Mouse (Mus musculus): Measurements from ENCODE around the gene Tctex1d2.
"Not testable (repeated sequence)": the region's sequence is repeated elsewhere in the genome, so short reads cannot be mapped to it uniquely, and the experiment has no call there.

Gene Tctex1d2

GRCm38 (mm10) chr16:32431047-32431591, 11.6 kb downstream of the Tctex1d2 start:
- DNase-seq (ENCODE audit: extremely low read depth, insufficient read length, low spot score): no peak

GRCm38 (mm10) chr16:32431926-32432325, 12.4 kb downstream of the Tctex1d2 start:
- no peak for DNase-seq (ENCODE audit: extremely low read depth, insufficient read length, low spot score)

- no peak for DNase-seq (ENCODE audit: extremely low read depth, insufficient read length, low spot score)
These were observed 13.6 kb downstream of the Tctex1d2 start for GRCm38 (mm10) chr16:32433138-32433537.

- DNase-seq (ENCODE audit: extremely low read depth, insufficient read length, low spot score): no peak
These were observed 14.6 kb downstream of the Tctex1d2 start for GRCm38 (mm10) chr16:32434066-32434465.

- no peak for DNase-seq (ENCODE audit: extremely low read depth, insufficient read length, low spot score)
These were observed 15.2 kb downstream of the Tctex1d2 start for GRCm38 (mm10) chr16:32434691-32435090.

- DNase-seq (ENCODE audit: extremely low read depth, insufficient read length, low spot score): no peak
These were observed 17.2 kb downstream of the Tctex1d2 start for GRCm38 (mm10) chr16:32436657-32437056.

GRCm38 (mm10) chr16:32437266-32437665, 17.8 kb downstream of the Tctex1d2 start:
- DNase-seq (ENCODE audit: extremely low read depth, insufficient read length, low spot score): no peak

- no peak for DNase-seq (ENCODE audit: extremely low read depth, insufficient read length, low spot score)
These were observed 21.9 kb downstream of the Tctex1d2 start for GRCm38 (mm10) chr16:32441432-32441831.

GRCm38 (mm10) chr16:32444615-32445014, 25.1 kb downstream of the Tctex1d2 start:
- DNase-seq (ENCODE audit: extremely low read depth, insufficient read length, low spot score): not testable (repeated sequence)

GRCm38 (mm10) chr16:32445558-32445957, 26.1 kb downstream of the Tctex1d2 start:
- no peak for DNase-seq (ENCODE audit: extremely low read depth, insufficient read length, low spot score)

GRCm38 (mm10) chr16:32446563-32447138, 27.1 kb downstream of the Tctex1d2 start:
- no peak for DNase-seq (ENCODE audit: extremely low read depth, insufficient read length, low spot score)

- DNase-seq (ENCODE audit: extremely low read depth, insufficient read length, low spot score): no peak
These were observed 30.2 kb downstream of the Tctex1d2 start for GRCm38 (mm10) chr16:32449665-32450064.

- no peak for DNase-seq (ENCODE audit: extremely low read depth, insufficient read length, low spot score)
These were observed 30.6 kb downstream of the Tctex1d2 start for GRCm38 (mm10) chr16:32450133-32450532.

GRCm38 (mm10) chr16:32453102-32453501, 33.6 kb downstream of the Tctex1d2 start:
- DNase-seq (ENCODE audit: extremely low read depth, insufficient read length, low spot score): no peak

- DNase-seq (ENCODE audit: extremely low read depth, insufficient read length, low spot score): no peak
These were observed 35.1 kb downstream of the Tctex1d2 start for GRCm38 (mm10) chr16:32454646-32455045.

- DNase-seq (ENCODE audit: extremely low read depth, insufficient read length, low spot score): no peak
These were observed 36.6 kb downstream of the Tctex1d2 start for GRCm38 (mm10) chr16:32456086-32456485.

- DNase-seq (ENCODE audit: extremely low read depth, insufficient read length, low spot score): no peak
These were observed 37.3 kb downstream of the Tctex1d2 start for GRCm38 (mm10) chr16:32456761-32457160.

- DNase-seq (ENCODE audit: extremely low read depth, insufficient read length, low spot score): peak; percentile 29
These were observed 38.3 kb downstream of the Tctex1d2 start for GRCm38 (mm10) chr16:32457589-32458386.

- no peak for DNase-seq (ENCODE audit: extremely low read depth, insufficient read length, low spot score)
These were observed 41.0 kb downstream of the Tctex1d2 start for GRCm38 (mm10) chr16:32460518-32460917.

GRCm38 (mm10) chr16:32461713-32462112, 42.2 kb downstream of the Tctex1d2 start:
- no peak for DNase-seq (ENCODE audit: extremely low read depth, insufficient read length, low spot score)

- no peak for DNase-seq (ENCODE audit: extremely low read depth, insufficient read length, low spot score)
These were observed 43.4 kb downstream of the Tctex1d2 start for GRCm38 (mm10) chr16:32462950-32463349.

- DNase-seq (ENCODE audit: extremely low read depth, insufficient read length, low spot score): no peak
These were observed 43.9 kb downstream of the Tctex1d2 start for GRCm38 (mm10) chr16:32463426-32463825.
